Mouse (Mus musculus) stomach, postnatal 0 days (tissue): ENCODE measurements around the gene Plekha5. TPM values are rescaled to one million over a fixed set of nuclear protein-coding genes. Genes with fewer than 3 reads are reported as not detected.
"Not testable (repeated sequence)": the region's sequence is repeated elsewhere in the genome, so short reads cannot be mapped to it uniquely, and the experiment has no call there.

Source experiments
- ATAC-seq: fragments of 200-750 bp; cut with Nextera tagmentation; 2 replicates; pipeline ENCODE4 v1.8.0; 2017; ENCODE audit not compliant: low FRiP score, low TSS enrichment
- DNase-seq: peaks from one replicate; pipeline ENCODE4 v3.0.0-alpha.2; 2016; ENCODE audit warnings: low spot score
- H3K27ac ChIP-seq: fragments of 300-500 bp; sonication (generic); replicated peaks from 2 replicates; pipeline ENCODE4 v1.5.1; 2014; ENCODE audit warnings: mild to moderate bottlenecking, control low read depth
- H3K27me3 ChIP-seq: fragments of 300-500 bp; sonication (generic); 2 replicates; pipeline ENCODE4 v1.6.1; 2014; ENCODE audit warnings: low read length; ENCODE audit not compliant: control insufficient read depth, insufficient read depth
- H3K36me3 ChIP-seq: fragments of 300-500 bp; sonication (generic); 2 replicates; pipeline ENCODE4 v1.6.1; 2014; ENCODE audit warnings: low read length, mixed read lengths; ENCODE audit not compliant: control insufficient read depth, insufficient read depth
- H3K4me1 ChIP-seq: fragments of 300-500 bp; sonication (generic); replicated peaks from 2 replicates; pipeline ENCODE4 v1.6.1; 2014; ENCODE audit warnings: antibody characterized with exemption; ENCODE audit not compliant: control insufficient read depth, insufficient read depth
- H3K4me2 ChIP-seq: fragments of 300-500 bp; sonication (generic); replicated peaks from 2 replicates; pipeline ENCODE4 v1.6.1; 2014; ENCODE audit warnings: low read depth, mild to moderate bottlenecking, control low read depth, moderate library complexity
- H3K4me3 ChIP-seq: fragments of 300-500 bp; sonication (generic); 2 replicates; pipeline ENCODE4 v1.5.1; 2014; ENCODE audit warnings: low read depth, low read length, control low read depth
- H3K9ac ChIP-seq: fragments of 300-500 bp; sonication (generic); 2 replicates; pipeline ENCODE4 v1.6.1; 2014; ENCODE audit warnings: mild to moderate bottlenecking, low read length, control low read depth, mixed read lengths
- H3K9me3 ChIP-seq: fragments of 300-500 bp; sonication (generic); 2 replicates; pipeline ENCODE4 v1.6.1; 2016; ENCODE audit warnings: low read length; ENCODE audit not compliant: control insufficient read depth
- CTCF ChIP-seq: IDR thresholded peaks from 2 replicates; pipeline ENCODE4 v1.5.1; 2016; ENCODE audit warnings: antibody characterized with exemption, low read depth, mild to moderate bottlenecking, moderate library complexity
- EP300 ChIP-seq: optimal IDR thresholded peaks from 2 replicates; pipeline ENCODE3; 2016; ENCODE audit warnings: antibody characterized with exemption
- WGBS: fragments of 180-500 bp; shearing (Covaris S2); extraction: QIAGEN DNeasy Blood & Tissue Kit; methylation state at CpG from one replicate; pipeline ENCODE4 v1.1.7; 2014; 5-methylcytosine and 5-hydroxymethylcytosine counted together
- polyA plus RNA-seq: library from polyadenylated mRNA; unstranded; fragments of >200 nt; fragmentation: Nextera tagmentation; extraction: Ambion mirVana; gene quantifications from 2 replicates; pipeline ENCODE4 v1.2.1, GENCODE M21; 2015

The Plekha5 gene
- polyA plus RNA-seq, 1 experiment from 2014 or later, result 23.1 TPM

GRCm38 (mm10) chr6:140580170-140580569, 156.3 kb downstream of the Plekha5 start:
- H3K4me1 ChIP-seq, result no peaks in the 10 kb centered on the region
- H3K9me3 ChIP-seq, result no peaks in the 10 kb centered on the region
- DNase-seq, result no peak
- WGBS, result 78% methylated on average over 4 of the region's 4 CpGs
- H3K4me3 ChIP-seq, result no peak overlapping the region
- no peak overlapping the region for H3K27ac ChIP-seq
- ATAC-seq, result no peak
- H3K4me2 ChIP-seq, result no peak overlapping the region
- no peaks in the 10 kb centered on the region for H3K27me3 ChIP-seq
- H3K36me3 ChIP-seq, result peaks cover 8% of the 10 kb centered on the region; the same call in 1 of the 2 replicates
- H3K9ac ChIP-seq, result no peak overlapping the region
- TF ChIP-seq CTCF (no peak), EP300 (no peak)

DNA sequence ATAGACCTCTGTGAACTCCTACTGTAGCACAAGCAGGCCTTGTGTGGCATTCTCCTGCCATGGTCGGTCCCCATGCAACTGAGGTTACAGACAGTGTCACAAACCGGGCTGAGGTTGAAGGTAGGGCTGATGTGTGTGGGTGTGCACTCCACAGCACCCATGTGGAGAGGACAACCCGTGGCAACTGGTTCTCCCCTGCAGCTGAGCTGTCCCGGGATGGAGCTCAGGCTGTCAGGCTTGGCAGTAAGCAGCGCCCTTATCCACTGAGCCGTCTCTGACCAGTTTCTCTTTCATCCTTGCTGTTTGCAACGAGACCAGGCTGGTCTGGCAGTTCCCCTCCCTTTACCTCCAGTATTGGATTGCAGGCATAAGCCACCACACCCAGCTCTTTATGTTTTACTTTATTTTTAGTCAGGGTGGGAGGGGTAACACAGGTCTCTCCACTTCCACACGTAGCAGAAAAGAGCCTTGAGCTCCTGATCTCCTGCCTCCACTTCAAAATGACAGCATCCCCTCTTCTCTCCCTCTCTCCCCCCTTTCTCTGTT, 162.9 kb downstream of the Plekha5 start:
- Histone ChIP-seq H3K9ac (no peak overlapping the region), H3K9me3 (no peaks in the 10 kb centered on the region), H3K4me1 (no peaks in the 10 kb centered on the region), H3K36me3 (peaks cover 30% of the 10 kb centered on the region; the same call in 1 of the 2 replicates), H3K4me2 (no peak overlapping the region), H3K27ac (0 out of 2 replicates have a peak overlapping the region, but pooled peaks have one; percentile 40), H3K27me3 (no peaks in the 10 kb centered on the region), H3K4me3 (no peak overlapping the region)
- 63% methylated on average over 8 of the region's 8 CpGs for WGBS
- DNase-seq (no peak), ATAC-seq (peak; percentile 67; the same call in 1 of the 2 replicates)
- TF ChIP-seq EP300 (no peak), CTCF (no peak)

GRCm38 (mm10) chr6:140591331-140591730, 167.5 kb downstream of the Plekha5 start:
- Histone ChIP-seq H3K27me3 (no peaks in the 10 kb centered on the region), H3K4me3 (no peak overlapping the region), H3K9me3 (no peaks in the 10 kb centered on the region), H3K9ac (no peak overlapping the region), H3K36me3 (peaks cover 30% of the 10 kb centered on the region; the same call in 1 of the 2 replicates), H3K4me2 (no peak overlapping the region), H3K4me1 (no peaks in the 10 kb centered on the region), H3K27ac (no peak overlapping the region)
- 61% methylated on average over 5 of the region's 5 CpGs for WGBS
- TF ChIP-seq EP300 (no peak), CTCF (no peak)
- DNase-seq (no peak), ATAC-seq (no peak)

DNA sequence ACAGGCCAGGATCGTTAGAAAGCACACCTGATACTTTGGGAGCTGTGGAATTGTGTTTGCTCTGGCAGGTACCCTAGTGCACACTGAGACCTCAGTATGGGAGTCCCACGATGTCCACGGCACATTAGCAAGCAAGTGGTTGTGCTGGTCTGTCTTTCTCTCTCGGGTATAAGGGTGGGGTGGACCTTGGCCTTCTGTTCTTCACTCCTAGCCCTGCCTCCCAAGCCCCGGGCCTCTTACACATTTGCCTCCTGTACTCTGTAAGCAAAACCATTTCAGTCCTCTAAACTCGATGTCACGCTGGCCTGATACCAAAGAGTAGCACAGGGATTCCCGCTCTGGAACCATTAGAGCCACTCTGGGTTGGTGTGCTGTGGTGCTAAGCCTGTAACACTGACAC, 168.9 kb downstream of the Plekha5 start:
- H3K4me1 ChIP-seq, result no peaks in the 10 kb centered on the region
- H3K4me3 ChIP-seq, result no peak overlapping the region
- H3K9ac ChIP-seq, result no peak overlapping the region
- H3K27ac ChIP-seq, result no peak overlapping the region
- no peaks in the 10 kb centered on the region for H3K27me3 ChIP-seq
- no peaks in the 10 kb centered on the region for H3K9me3 ChIP-seq
- no peak for TF ChIP-seq EP300
- TF ChIP-seq CTCF, result no peak
- ATAC-seq, result no peak
- WGBS, result 69% methylated on average over 8 of the region's 8 CpGs
- H3K4me2 ChIP-seq, result no peak overlapping the region
- H3K36me3 ChIP-seq, result peaks cover 24% of the 10 kb centered on the region
- no peak for DNase-seq

DNA sequence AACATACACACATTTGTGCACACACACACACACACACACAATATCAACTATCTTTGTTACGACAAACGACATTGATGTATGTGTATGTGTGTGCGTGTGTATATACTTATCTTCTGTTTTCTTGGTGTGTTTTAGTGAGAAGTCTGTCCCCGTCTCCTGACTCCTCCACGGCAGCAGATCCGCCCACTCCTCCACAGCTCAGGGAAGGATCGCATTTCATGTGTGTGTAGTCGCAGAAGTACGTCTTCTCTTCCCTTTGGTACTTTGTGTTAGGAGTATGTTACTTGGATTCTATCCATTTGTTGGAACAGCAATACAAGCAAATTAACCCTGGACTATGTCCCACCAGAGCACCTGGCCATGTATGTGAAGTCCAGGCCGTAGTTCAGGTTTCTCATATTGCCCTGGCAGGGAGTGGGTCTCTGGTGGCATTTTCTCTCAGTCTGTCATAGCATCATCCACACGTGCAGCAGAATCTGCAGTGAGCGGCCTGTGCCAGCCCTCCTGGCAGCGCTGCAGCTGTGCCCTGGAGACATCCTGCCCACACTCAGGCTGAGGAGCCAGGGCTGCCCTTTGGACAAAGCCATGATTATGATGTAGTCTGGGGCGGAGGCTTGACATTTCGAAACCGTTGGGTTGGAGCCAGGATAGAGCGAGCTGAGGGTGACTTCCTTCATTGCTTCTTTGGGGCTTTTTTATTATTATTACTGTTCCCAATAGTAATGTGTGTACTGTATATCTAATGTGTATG, 169.7 kb downstream of the Plekha5 start:
- Histone ChIP-seq H3K27me3 (no peaks in the 10 kb centered on the region), H3K4me1 (no peaks in the 10 kb centered on the region), H3K9ac (no peak overlapping the region), H3K4me3 (no peak overlapping the region), H3K27ac (no peak overlapping the region), H3K36me3 (peaks cover 18% of the 10 kb centered on the region), H3K9me3 (no peaks in the 10 kb centered on the region), H3K4me2 (no peak overlapping the region)
- peak; percentile 68; the same call in 1 of the 2 replicates for ATAC-seq
- peak; percentile 34 for DNase-seq
- no peak for TF ChIP-seq CTCF
- no peak for TF ChIP-seq EP300
- WGBS, result 66% methylated on average over 17 of the region's 17 CpGs

DNA sequence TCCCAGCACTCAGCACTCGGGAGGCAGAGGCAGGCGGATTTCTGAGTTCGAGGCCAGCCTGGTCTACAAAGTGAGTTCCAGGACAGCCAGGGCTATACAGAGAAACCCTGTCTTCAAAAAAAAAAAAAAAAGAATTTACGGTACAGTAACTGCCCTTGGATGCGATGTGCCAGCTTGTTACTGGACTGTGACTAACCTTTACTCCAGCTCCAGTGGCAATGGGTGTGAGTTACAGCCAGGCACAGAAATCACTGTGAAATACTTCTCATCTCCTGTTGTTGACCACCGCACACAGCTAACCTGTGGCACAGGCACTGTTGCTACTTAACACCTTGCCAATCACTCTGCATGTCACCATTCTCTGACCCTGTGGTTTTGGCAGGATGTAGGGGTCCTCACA, 171.7 kb downstream of the Plekha5 start:
- not testable (repeated sequence) for ATAC-seq, H3K4me3 ChIP-seq, H3K27ac ChIP-seq, H3K27me3 ChIP-seq, DNase-seq, H3K9ac ChIP-seq, H3K9me3 ChIP-seq, H3K4me1 ChIP-seq, H3K4me2 ChIP-seq
- H3K36me3 ChIP-seq, result peaks cover 12% of the 10 kb centered on the region
- WGBS, result 94% methylated on average over 6 of the region's 6 CpGs
